Mouse (Mus musculus): Measurements from ENCODE around the gene Fscn3. TPM values are rescaled to one million over a fixed set of nuclear protein-coding genes. Genes with fewer than 3 reads are reported as not detected.

Fscn3 gene
- polyA plus RNA-seq, 1 experiment = 0.07 TPM

DNA sequence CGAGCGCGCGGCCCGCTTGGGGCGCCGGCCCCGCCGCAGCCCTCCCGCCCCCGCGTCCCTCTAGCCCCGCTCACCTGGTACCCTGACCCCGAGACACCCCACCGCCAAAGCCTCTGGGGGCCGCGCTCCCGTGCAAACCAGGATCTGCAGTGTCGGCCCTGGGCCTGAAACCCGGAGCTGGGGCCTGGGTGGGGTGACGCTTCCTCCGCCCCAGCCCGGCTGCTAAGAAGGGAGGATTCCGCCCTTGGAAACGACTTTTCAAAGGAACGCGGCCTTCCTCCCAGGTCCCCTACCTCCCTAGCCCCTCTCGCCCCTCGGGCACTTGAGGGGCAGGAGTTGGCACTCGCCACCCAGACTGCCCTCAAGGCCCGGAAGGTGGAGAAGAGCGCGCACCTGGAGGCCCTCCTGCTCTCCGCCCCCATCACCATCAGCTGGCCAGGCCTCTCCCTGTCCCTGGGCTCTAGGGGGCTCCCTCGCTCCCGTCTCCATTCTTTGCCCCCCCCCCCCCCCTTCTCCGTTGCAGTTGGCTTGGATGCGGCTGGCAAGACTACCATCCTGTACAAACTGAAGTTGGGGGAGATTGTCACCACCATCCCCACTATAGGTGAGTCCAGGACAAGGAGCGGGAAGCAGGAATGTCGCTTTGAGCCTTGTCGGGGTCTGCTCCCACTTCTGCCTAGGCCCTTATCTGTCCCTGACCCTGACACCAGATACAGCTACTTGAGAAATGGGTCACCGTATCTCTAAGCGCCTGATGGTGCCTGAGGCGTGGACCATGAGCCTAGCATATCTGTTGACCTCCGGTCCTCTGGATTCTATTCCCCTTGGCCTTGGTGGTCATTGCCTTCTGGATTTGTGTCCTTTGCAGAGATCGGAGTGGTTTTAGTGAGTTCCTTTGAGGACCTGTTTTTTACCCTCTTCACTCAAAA is 3.6 kb upstream of the Fscn3 start:
- 10% methylated on average over 46 of the region's 46 CpGs for WGBS
- DNase-seq (ENCODE audit: low read depth, low spot score) = no peak

- no peak for DNase-seq (ENCODE audit: low read depth, low spot score)
- 72% methylated on average over 6 of the region's 6 CpGs for WGBS
Measured at GRCm38 (mm10) chr6:28425019-28425418, 2.6 kb upstream of the Fscn3 start.

DNA sequence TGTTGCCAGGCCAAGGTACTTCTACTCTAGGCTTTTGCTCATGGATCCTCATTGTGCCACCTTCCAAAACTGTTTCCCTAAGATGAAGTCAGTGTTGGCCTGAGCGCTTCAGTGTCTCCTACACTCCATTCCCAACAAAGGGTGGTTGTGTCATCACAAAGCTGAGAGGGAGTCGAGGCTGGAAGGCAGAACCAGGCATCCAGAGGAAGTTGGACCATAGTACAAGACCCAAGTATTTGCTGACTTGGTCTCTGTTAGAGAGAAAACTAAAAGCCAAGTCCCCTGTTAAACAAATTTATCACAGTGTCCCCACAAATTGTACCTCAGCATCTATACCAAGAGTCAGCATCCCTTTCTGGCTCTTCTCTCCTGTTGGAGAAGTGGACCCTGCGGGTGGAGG is 701 bp downstream of the Fscn3 start, which contains the start of gene Gcc1:
Gene Gcc1 (minus strand): TSS at position 101 of the 400 bp plus-strand sequence.
- 83% methylated on average over 3 of the region's 3 CpGs for WGBS

DNA sequence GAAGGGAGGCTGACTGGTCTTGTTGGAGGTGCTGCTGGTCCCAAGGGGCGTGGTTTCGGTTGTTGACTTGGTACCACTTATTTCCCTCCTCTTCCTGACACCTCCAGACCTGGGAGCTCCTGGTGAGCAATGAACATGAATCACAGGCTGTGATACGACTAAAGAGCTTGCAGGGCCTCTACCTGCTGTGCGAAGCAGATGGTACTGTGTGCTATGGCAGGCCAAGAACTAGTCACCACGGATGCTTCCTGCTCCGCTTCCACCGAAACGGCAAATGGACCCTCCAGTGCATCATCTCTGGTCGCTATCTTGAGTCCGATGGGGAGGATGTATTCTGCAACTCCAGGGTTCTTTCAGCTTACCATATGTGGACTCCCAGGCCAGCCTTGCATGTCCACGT is 2.3 kb downstream of the Fscn3 start:
- 88% methylated on average over 11 of the region's 11 CpGs for WGBS
- no peak for DNase-seq (ENCODE audit: low read depth, low spot score)

More for the DNA sequence above, 701 bp downstream of the Fscn3 start, which contains the start of gene Gcc1:
- DNase-seq (ENCODE audit: low read depth, low spot score) = no peak

DNA sequence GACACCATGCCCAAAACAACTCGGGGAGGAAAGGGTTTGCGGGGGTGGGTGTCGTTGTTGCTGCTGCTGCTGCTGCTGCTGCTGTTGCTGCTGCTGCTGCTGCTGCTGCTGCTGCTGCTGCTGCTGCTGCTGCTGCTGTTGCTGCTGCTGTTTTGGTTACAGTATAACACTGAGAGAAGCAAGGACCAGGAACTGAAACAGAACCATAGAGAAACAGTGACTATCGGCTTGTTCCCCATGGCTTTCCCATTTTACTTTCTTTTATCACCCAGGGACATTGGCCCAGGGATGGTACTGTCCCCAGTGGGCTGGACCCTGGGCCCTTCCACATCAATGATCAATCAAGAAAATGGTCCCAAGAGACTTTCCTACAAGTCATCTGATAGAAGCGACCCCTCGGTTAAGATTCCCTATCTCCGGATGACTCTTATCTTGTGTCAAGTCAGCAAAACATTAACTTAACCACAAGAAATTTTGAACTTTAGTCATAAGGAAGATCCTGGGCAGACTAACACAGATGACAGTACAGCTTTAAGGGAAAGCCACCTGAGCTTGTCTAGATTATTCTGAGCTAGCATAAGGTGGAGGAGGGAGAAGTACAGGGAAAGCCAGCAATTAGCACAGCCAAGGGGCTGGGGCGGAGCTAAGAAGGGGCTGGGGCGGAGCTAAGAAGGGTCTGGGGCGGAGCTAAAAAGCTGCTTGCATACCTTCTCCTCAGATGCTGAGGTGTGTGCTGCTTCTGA is 3.4 kb downstream of the Fscn3 start:
- 67% methylated on average over 10 of the region's 10 CpGs for WGBS
- DNase-seq (ENCODE audit: low read depth, low spot score) = no peak

DNA sequence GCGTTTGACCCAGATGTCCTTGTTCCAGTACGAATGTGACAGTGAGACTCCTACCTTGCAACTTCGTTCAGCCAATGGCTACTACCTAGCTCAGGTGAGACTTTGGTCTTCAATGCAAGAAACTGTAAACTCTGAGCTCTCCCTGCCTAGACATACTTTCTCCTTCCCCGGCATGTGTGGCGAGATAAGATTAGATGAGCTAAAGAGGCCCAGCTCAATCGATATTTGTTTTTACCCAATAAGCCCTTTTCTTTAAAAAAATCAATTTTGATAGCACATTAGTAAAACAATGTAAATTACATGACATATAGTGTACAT is 3.9 kb downstream of the Fscn3 start:
- WGBS = 64% methylated on average over 6 of the region's 6 CpGs
- no peak for DNase-seq (ENCODE audit: low read depth, low spot score)

DNA sequence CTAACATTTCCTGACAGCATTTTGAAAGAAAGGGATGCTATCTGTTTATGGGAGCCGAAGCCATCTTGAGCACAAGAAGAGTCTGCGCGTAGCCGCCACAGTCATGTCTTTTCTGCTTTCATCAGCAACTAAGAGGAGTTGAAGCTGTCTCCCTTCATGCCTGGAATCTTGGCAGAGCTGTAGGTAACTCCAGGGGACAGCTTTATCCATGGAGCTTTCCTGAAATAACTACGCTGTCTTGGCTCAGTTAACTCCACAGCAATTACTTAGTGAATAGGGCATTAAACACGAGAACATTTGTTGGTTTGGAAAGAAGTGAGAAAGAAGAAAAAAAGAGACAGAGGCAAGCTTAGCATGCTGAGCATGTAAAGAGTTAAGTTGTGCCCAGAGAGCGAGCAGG is 20.3 kb downstream of the Fscn3 start:
- WGBS = 78% methylated on average over 7 of the region's 7 CpGs
- no peak for DNase-seq (ENCODE audit: low read depth, low spot score)

- no peak for DNase-seq (ENCODE audit: low read depth, low spot score)
- WGBS = 76% methylated on average over 2 of the region's 2 CpGs
Measured at GRCm38 (mm10) chr6:28449253-28449652, 21.7 kb downstream of the Fscn3 start, which contains the start of gene Pax4. Gene Pax4 (minus strand): TSS chr6:28449353.

DNA sequence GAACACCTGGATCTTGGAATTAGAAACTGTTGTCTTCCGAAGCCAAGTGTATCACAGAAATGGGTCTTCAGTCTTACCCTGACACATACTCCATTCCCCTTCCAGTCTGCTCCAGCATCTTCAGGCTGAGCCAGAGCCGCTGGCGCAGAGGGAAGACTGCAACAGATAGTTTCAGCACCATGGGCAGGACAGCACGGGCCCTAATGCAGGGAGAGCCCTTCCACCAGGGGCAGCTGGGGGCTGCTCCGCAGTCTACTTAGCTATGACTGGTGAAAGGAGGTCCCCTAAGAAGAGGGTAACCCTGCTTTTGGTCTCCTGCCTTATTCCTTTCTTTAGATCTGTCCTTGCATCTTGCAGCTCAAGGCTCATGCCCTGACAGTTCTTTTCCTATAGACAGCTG is 22.9 kb downstream of the Fscn3 start:
- 19% methylated on average over 5 of the region's 5 CpGs for WGBS
- DNase-seq (ENCODE audit: low read depth, low spot score) = no peak

GRCm38 (mm10) chr6:28450977-28451376 is 23.4 kb downstream of the Fscn3 start:
- 2% methylated on average over 12 of the region's 12 CpGs for WGBS
- DNase-seq (ENCODE audit: low read depth, low spot score) = no peak

DNA sequence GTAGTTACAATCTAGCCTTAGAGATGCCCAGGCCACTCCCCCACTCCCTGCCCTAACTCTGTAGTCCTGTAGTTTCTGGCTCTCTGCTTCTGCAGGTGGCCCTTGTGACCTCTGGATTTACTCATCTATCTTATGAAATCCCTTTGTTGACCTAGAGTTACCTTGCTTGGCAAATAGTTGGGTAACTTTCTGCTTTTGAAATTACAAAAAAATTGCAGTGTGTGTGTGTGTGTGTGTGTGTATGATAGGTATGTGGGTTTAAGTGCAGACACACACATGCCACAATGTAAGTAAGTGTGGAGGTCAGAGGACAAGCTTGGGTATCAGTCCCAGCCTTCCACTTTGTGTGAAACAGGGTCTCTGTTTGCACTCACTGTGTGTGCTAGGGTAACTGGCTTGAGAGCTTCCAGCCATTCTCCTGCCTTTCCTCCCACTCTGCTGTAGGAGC is 31.7 kb downstream of the Fscn3 start:
- no peak for DNase-seq (ENCODE audit: low read depth, low spot score)

DNA sequence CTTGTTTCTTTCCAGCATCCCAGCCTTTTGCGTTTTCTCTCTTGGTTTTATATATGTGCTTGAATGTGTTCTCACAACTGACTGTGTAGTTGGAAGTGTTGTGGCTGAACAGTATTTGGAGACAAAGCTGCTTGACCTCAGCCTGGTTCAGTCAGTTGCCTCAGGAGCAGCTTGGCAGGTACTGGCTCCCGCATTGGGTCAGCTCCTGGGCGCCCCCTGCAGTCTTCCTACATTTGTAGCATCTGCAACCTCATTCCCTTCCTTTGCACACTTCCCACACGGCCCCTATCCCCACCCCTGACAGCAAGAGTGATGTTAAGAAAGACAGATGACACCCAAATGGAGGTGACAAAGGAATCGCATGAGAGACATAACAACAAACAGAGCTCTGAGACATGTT is 32.9 kb downstream of the Fscn3 start:
- DNase-seq (ENCODE audit: low read depth, low spot score) = no peak
- WGBS = 9% methylated on average over 5 of the region's 5 CpGs

DNA sequence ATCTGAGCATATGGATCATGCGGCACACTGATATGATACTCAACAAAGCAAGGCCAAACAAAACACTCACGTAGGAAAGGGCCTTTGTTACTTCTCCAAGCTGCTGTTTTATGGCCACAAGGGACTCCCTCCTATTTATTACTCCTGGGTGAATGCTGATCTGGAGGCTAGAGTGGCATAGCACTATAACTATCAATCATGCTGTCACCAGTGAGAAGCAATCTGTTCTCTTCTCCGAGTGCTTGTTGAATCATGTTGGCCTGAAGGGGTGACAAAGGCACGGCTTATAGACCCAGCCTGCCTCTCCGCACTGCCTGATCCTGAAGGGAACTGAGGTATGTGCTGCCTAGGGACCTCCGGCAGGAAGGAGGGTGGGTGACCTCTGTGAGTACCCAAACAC is 37.0 kb downstream of the Fscn3 start:
- 24% methylated on average over 6 of the region's 6 CpGs for WGBS
- DNase-seq (ENCODE audit: low read depth, low spot score) = no peak

- WGBS = 41% methylated on average over 4 of the region's 4 CpGs
- no peak for DNase-seq (ENCODE audit: low read depth, low spot score)
Measured at GRCm38 (mm10) chr6:28470017-28470602, 42.5 kb downstream of the Fscn3 start.

- DNase-seq (ENCODE audit: low read depth, low spot score) = no peak
- WGBS = 67% methylated on average over 5 of the region's 5 CpGs
Measured at GRCm38 (mm10) chr6:28470621-28471020, 43.0 kb downstream of the Fscn3 start.

GRCm38 (mm10) chr6:28471284-28472035 is 43.9 kb downstream of the Fscn3 start:
- WGBS = 85% methylated on average over 9 of the region's 9 CpGs
- no peak for DNase-seq (ENCODE audit: low read depth, low spot score)

DNA sequence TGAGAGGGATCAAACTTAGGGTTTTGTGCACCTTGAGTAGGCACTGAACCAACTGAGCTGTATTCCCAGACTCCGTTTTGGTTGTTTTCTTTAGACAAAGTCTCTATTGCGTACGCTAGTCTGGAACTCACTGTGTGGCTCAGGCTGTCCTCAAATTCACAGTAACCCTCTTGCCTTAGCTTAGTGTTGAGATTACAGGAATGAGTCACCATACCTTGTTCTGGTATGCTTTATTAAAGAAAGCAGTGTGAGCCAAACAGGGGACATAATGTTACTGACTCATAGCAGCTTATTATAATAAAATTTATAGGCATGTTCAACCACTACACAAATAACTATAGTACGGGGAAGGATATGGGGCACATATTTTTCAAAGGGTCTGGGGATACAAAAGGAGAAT is 46.6 kb downstream of the Fscn3 start:
- WGBS = 73% methylated on average over 4 of the region's 4 CpGs
- DNase-seq (ENCODE audit: low read depth, low spot score) = no peak

DNA sequence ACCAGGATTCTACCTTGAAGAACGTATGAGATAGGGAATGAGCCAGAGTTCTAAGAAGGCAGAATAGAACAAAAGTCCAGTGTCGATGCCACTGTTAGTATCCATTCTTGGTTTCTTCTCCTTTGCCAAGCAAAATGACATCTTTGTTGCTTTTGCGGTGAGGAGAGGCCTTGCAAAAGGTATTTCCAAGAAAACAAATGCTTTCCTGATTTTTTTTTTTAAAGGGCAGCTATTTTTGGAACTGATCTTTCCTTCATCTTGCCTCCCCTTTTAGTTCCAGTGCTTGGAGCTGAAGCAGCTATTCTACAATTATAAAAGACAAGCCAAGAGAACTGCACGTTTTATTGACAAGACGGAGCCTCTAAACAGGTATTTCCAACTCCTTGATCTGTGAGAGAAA is 47.2 kb downstream of the Fscn3 start, which contains the start of gene Snd1:
Gene Snd1 (plus strand): TSS at position 301 of the 400 bp plus-strand sequence.
- no peak for DNase-seq (ENCODE audit: low read depth, low spot score)
- 83% methylated on average over 5 of the region's 5 CpGs for WGBS

- peak; percentile 100 for DNase-seq (ENCODE audit: low read depth, low spot score)
- WGBS = under 1% methylated on average over 68 of the region's 68 CpGs
Measured at GRCm38 (mm10) chr6:28479865-28480751, 52.5 kb downstream of the Fscn3 start.

Data from large intestine, adult 2 months (tissue).